Mouse (Mus musculus) hindbrain, embryonic 16.5 days (tissue): Measurements from ENCODE around the gene Ssxb8. TPM values are rescaled to one million over a fixed set of nuclear protein-coding genes. Genes with fewer than 3 reads are reported as not detected.
"Not testable (repeated sequence)": the region's sequence is repeated elsewhere in the genome, so short reads cannot be mapped to it uniquely, and the experiment has no call there.

Experiments
- ATAC-seq: fragments of 200-750 bp; cut with Nextera tagmentation; 2 replicates; pipeline ENCODE4 v1.8.0; 2017; ENCODE audit warnings: moderate TSS enrichment, moderate library complexity
- H3K27ac ChIP-seq: fragments of 300-500 bp; sonication (generic); 2 replicates; pipeline ENCODE4 v1.5.1; 2014; ENCODE audit warnings: low read depth, mild to moderate bottlenecking, control low read depth, low read length, moderate library complexity
- H3K27me3 ChIP-seq: fragments of 300-500 bp; sonication (generic); replicated peaks from 2 replicates; pipeline ENCODE4 v1.6.1; 2014; ENCODE audit warnings: low read length; ENCODE audit not compliant: control insufficient read depth, insufficient read depth
- H3K36me3 ChIP-seq: fragments of 300-500 bp; sonication (generic); 2 replicates; pipeline ENCODE4 v1.6.1; 2014; ENCODE audit warnings: mild to moderate bottlenecking, low read length, moderate library complexity, mixed read lengths; ENCODE audit not compliant: control insufficient read depth, insufficient read depth
- H3K4me1 ChIP-seq: fragments of 300-500 bp; sonication (generic); 2 replicates; pipeline ENCODE4 v1.6.1; 2014; ENCODE audit warnings: low read depth, low read length; ENCODE audit not compliant: control insufficient read depth, insufficient read depth
- H3K4me2 ChIP-seq: fragments of 300-500 bp; sonication (generic); 2 replicates; pipeline ENCODE4 v1.6.1; 2014; ENCODE audit warnings: mild to moderate bottlenecking, low read length, control low read depth, moderate library complexity
- H3K4me3 ChIP-seq: fragments of 300-500 bp; sonication (generic); 2 replicates; pipeline ENCODE4 v1.5.1; 2014; ENCODE audit warnings: mild to moderate bottlenecking, low read length, control low read depth, moderate library complexity
- H3K9ac ChIP-seq: fragments of 300-500 bp; sonication (generic); 2 replicates; pipeline ENCODE4 v1.6.1; 2014; ENCODE audit warnings: low read depth, mild to moderate bottlenecking, control low read depth, low read length, moderate library complexity
- H3K9me3 ChIP-seq: fragments of 300-500 bp; sonication (generic); 2 replicates; pipeline ENCODE4 v1.6.1; 2014; ENCODE audit warnings: mild to moderate bottlenecking, low read length, moderate library complexity; ENCODE audit not compliant: control insufficient read depth
- WGBS: fragments of 180-500 bp; shearing (Covaris S2); extraction: QIAGEN DNeasy Blood & Tissue Kit; methylation state at CpG from one replicate; pipeline ENCODE4 v1.1.7; 2014; 5-methylcytosine and 5-hydroxymethylcytosine counted together
- polyA plus RNA-seq: library from polyadenylated mRNA; unstranded; fragments of >200 nt; fragmentation: Nextera tagmentation; extraction: Ambion mirVana; gene quantifications from 2 replicates; pipeline ENCODE4 v1.2.1, GENCODE M21; 2015

Ssxb8 gene
- polyA plus RNA-seq: not detected in 2 replicates

- H3K4me3 ChIP-seq, H3K4me2 ChIP-seq, H3K36me3 ChIP-seq, H3K27ac ChIP-seq, H3K9ac ChIP-seq, H3K4me1 ChIP-seq, H3K27me3 ChIP-seq, H3K9me3 ChIP-seq, ATAC-seq: not testable (repeated sequence)
- 68% methylated on average over 1 of the region's 1 CpGs for WGBS
Measured at GRCm38 (mm10) chrX:8690744-8691143, at the start of gene Ssxb8. Gene Ssxb8 (minus strand): TSS chrX:8690844.

- H3K36me3 ChIP-seq: no peaks in the 10 kb centered on the region
- no peak for ATAC-seq
- no peak overlapping the region for H3K4me3 ChIP-seq
- no peaks in the 10 kb centered on the region for H3K9me3 ChIP-seq
- H3K4me1 ChIP-seq: no peaks in the 10 kb centered on the region
- H3K27me3 ChIP-seq: no peaks in the 10 kb centered on the region
- no peak overlapping the region for H3K27ac ChIP-seq
- 52% methylated on average over 5 of the region's 5 CpGs for WGBS
- no peak overlapping the region for H3K9ac ChIP-seq
- no peak overlapping the region for H3K4me2 ChIP-seq
Measured at GRCm38 (mm10) chrX:8732907-8733306, 42.3 kb upstream of the Ssxb8 start.

- no peak for ATAC-seq
- H3K9me3 ChIP-seq: peaks cover 3% of the 10 kb centered on the region; the same call in 1 of the 2 replicates
Measured at GRCm38 (mm10) chrX:8663085-8663484, 27.6 kb downstream of the Ssxb8 start.

More at GRCm38 (mm10) chrX:8663085-8663484, 27.6 kb downstream of the Ssxb8 start:
- WGBS: 80% methylated on average over 4 of the region's 4 CpGs
- H3K36me3 ChIP-seq: no peaks in the 10 kb centered on the region
- H3K4me3 ChIP-seq: no peak overlapping the region
- no peak overlapping the region for H3K27ac ChIP-seq
- no peak overlapping the region for H3K9ac ChIP-seq
- no peak overlapping the region for H3K4me2 ChIP-seq
- no peaks in the 10 kb centered on the region for H3K27me3 ChIP-seq
- no peaks in the 10 kb centered on the region for H3K4me1 ChIP-seq

Other genes starting within 250 kb of the Ssxb8 start
- gene Ssxb2, start 229.1 kb downstream of the Ssxb8 start, polyA plus RNA-seq: not detected in 2 replicates
- gene Gm14459, start 165.9 kb downstream of the Ssxb8 start, polyA plus RNA-seq: not detected in 2 replicates
- gene Ssxb6, start 142.6 kb downstream of the Ssxb8 start, polyA plus RNA-seq: not detected in 2 replicates
- not detected in 2 replicates for gene Ssxb3, start 99.0 kb downstream of the Ssxb8 start, polyA plus RNA-seq
- not detected in 2 replicates for gene Ssx9, start 57.6 kb upstream of the Ssxb8 start, polyA plus RNA-seq
- gene Ssxb5, start 112.8 kb upstream of the Ssxb8 start, polyA plus RNA-seq: not detected in 2 replicates
- not detected in 2 replicates for gene Gm6592, start 153.2 kb upstream of the Ssxb8 start, polyA plus RNA-seq
- not detected in 2 replicates for gene Gm5751, start 183.4 kb upstream of the Ssxb8 start, polyA plus RNA-seq
- gene B630019K06Rik, start 201.5 kb upstream of the Ssxb8 start, polyA plus RNA-seq: 22.4 and 23.5 TPM in 2 replicates